Mouse (Mus musculus) forelimb bud, embryonic 11.5 days (tissue): ENCODE results near the gene Gm44965.
"Not testable (repeated sequence)": the region's sequence is repeated elsewhere in the genome, so short reads cannot be mapped to it uniquely, and the experiment has no call there.

Source experiments
- DNase-seq: peaks from one replicate; pipeline ENCODE4 v3.0.0-alpha.2; 2012; ENCODE audit warnings: low read depth, low spot score

Gm44965 gene

GRCm38 (mm10) chr6:48579215-48579648, 14.5 kb upstream of the Gm44965 start:
- DNase-seq: no peak

- DNase-seq: no peak
Measured at GRCm38 (mm10) chr6:48581257-48581656, 12.5 kb upstream of the Gm44965 start.

GRCm38 (mm10) chr6:48582037-48582436, 11.7 kb upstream of the Gm44965 start:
- DNase-seq: peak; percentile 57

- DNase-seq: no peak
Measured at GRCm38 (mm10) chr6:48589194-48589750, 4.5 kb upstream of the Gm44965 start, which contains the start of gene Gm45021. Gene Gm45021 (plus strand): TSS chr6:48589610.

- DNase-seq: no peak
Measured at GRCm38 (mm10) chr6:48591221-48591845, 2.4 kb upstream of the Gm44965 start.

- no peak for DNase-seq
Measured at GRCm38 (mm10) chr6:48591871-48592270, 1.9 kb upstream of the Gm44965 start.

- DNase-seq: peak; percentile 68
Measured at GRCm38 (mm10) chr6:48594043-48594738, 450 bp downstream of the Gm44965 start.

GRCm38 (mm10) chr6:48595278-48595677, 1.5 kb downstream of the Gm44965 start:
- DNase-seq: no peak

GRCm38 (mm10) chr6:48596545-48597232, 2.9 kb downstream of the Gm44965 start:
- DNase-seq: no peak

- DNase-seq: no peak
Measured at GRCm38 (mm10) chr6:48597233-48597625, 3.5 kb downstream of the Gm44965 start.

GRCm38 (mm10) chr6:48600594-48600993, 6.9 kb downstream of the Gm44965 start:
- DNase-seq: no peak

GRCm38 (mm10) chr6:48601271-48602079, 7.7 kb downstream of the Gm44965 start, which contains the start of gene Zfp775:
Gene Zfp775 (plus strand): TSS chr6:48602063.
- peak; percentile 93 for DNase-seq

GRCm38 (mm10) chr6:48602080-48602741, 8.5 kb downstream of the Gm44965 start:
- DNase-seq: peak; percentile 24

GRCm38 (mm10) chr6:48608124-48608523, 14.4 kb downstream of the Gm44965 start:
- DNase-seq: no peak

- no peak for DNase-seq
Measured at GRCm38 (mm10) chr6:48609512-48609911, 15.8 kb downstream of the Gm44965 start.

- no peak for DNase-seq
Measured at GRCm38 (mm10) chr6:48610657-48611056, 16.9 kb downstream of the Gm44965 start.

- DNase-seq: no peak
Measured at GRCm38 (mm10) chr6:48613464-48613863, 19.7 kb downstream of the Gm44965 start.

GRCm38 (mm10) chr6:48614756-48615155, 21.0 kb downstream of the Gm44965 start:
- no peak for DNase-seq

- DNase-seq: no peak
Measured at GRCm38 (mm10) chr6:48620031-48620430, 26.3 kb downstream of the Gm44965 start.

GRCm38 (mm10) chr6:48622186-48622843, 28.6 kb downstream of the Gm44965 start:
- DNase-seq: not testable (repeated sequence)
